Comparison of ENCODE assay signal across 8 mouse cellular contexts in the genomic region with DNA sequence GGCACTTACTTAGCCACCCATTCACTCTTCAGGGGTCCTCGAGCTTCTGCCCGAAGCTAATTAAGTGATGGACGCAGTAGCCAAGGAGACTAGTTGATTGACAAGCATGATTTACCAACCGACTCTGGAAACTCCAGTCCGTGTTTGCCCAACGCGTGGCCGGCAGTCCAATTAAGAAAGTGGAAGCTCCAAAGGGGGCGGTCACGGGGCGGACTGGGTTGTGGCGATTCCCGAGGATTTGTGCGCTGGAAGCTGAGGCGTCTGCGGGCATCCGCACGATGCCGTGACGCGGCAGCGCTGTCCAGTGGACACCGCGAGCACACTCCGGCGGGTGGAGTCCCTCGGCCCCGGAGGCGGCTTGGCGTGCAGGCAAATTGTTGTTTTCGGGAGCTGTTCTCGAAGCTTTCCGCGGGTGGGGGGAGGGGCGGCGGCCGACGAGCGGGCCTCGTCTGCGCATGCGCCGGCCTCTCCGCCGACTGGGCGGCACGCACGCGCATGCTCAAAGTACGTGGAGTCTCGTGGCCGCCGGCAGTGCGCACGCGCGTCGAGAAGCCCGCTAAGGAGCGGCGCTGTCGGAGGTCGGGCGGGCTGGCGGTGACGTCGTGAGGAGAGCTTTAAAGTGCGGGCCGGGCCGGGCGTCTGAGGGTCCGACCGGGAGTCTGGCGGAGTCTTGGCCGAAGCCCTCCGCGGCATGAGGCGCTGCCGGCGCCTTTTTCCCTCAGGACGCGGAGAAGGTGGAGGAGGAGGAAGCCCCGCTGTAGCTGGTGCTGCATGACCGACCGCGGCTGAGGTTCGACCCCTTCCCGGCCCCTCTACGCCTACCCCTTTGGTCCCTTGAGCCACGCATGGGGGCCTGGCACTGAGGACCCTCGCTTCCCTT. TPM values are rescaled to one million over a fixed set of nuclear protein-coding genes. Genes with fewer than 3 reads are reported as not detected.
DNase-seq lines count a peak whose midpoint lies in the region; ATAC-seq lines count a peak whose summit lies in the region.

No protein-coding gene starts in this region.

- ATAC-seq in hematopoietic stem cell, adult 5-6 weeks (replicated peaks in 1 of 2; ENCODE audit: insufficient read depth in 1 of 2, low FRiP score in 2 of 2, low TSS enrichment in 1 of 2, low read depth in 1 of 2, poor library complexity in 2 of 2, severe bottlenecking in 2 of 2) = peak; percentile 80 to 86
- ATAC-seq in lung, embryonic 16.5 days (ENCODE audit: low read depth) = peak; percentile 94

- H3K4me1 ChIP-seq in lung, embryonic 16.5 days (replicated peaks; ENCODE audit: control insufficient read depth, insufficient read depth, low read length) = peaks cover 23% of the 10 kb centered on the region

- H3K9me3 ChIP-seq in lung, embryonic 16.5 days (ENCODE audit: control insufficient read depth, low read length) = no peaks in the 10 kb centered on the region

- H3K4me3 ChIP-seq in lung, embryonic 16.5 days (ENCODE audit: low read length) = peak overlapping the region; percentile 95

- H3K27ac ChIP-seq in lung, embryonic 16.5 days (ENCODE audit: low read length) = peak overlapping the region; percentile 100

- 0% methylated on average over 79 of the region's 91 CpGs for WGBS in lung, embryonic 16.5 days

- H3K27me3 ChIP-seq in lung, embryonic 16.5 days (ENCODE audit: control insufficient read depth, insufficient read depth, low read depth, low read length) = no peaks in the 10 kb centered on the region

- H3K36me3 ChIP-seq in lung, embryonic 16.5 days (ENCODE audit: control insufficient read depth, insufficient read depth, low read length) = peaks cover 5% of the 10 kb centered on the region

- peak; percentile 97 for DNase-seq in MEL-GATA-1-ER (ENCODE audit: extremely low read depth, low read depth)
- DNase-seq in cerebellum, adult 8-10 months = peak; percentile 98
- DNase-seq in forelimb bud, embryonic 11.5 days (ENCODE audit: low read depth, low spot score) = peak; percentile 94
- peak; percentile 94 for DNase-seq in layer of hippocampus, adult 9-10 months (ENCODE audit: low spot score)
- peak; percentile 89 for DNase-seq in ovary, postnatal 10 days (ENCODE audit: low spot score)
- DNase-seq in thymus, postnatal 10 days (ENCODE audit: low spot score in 2 of 2) = peak; percentile 88 to 94

- peak overlapping the region; percentile 88 for H3K9ac ChIP-seq in lung, embryonic 16.5 days (ENCODE audit: low read length)

- peak overlapping the region; percentile 94 for H3K4me2 ChIP-seq in lung, embryonic 16.5 days (ENCODE audit: low read depth, low read length)

RNA-seq across cellular contexts. Expression of gene Alkbh5, which starts 1.5 kb away (rescaled TPM):
- total RNA-seq in hematopoietic stem cell, adult 5-6 weeks (2017) = 28.9 and 30.8 TPM in 2 replicates
- 28.4 and 33.0 TPM in 2 replicates for polyA plus RNA-seq in lung, embryonic 16.5 days (2015; fragmentation: Nextera tagmentation; extraction: Ambion mirVana)

Comparison
In these comparisons a context has a peak if more than half of its experiments do, and no peak if none do; other contexts are left out.
1. Peak in every context shown above with its lines: DNase-seq, ATAC-seq, H3K4me3 ChIP-seq and H3K27ac ChIP-seq.